Mouse (Mus musculus) lung, embryonic 14.5 days (tissue): ENCODE measurements around the gene Rpl13a. TPM values are rescaled to one million over a fixed set of nuclear protein-coding genes. Genes with fewer than 3 reads are reported as not detected.

Experiments
- ATAC-seq: fragments of 200-750 bp; cut with Nextera tagmentation; 2 replicates; pipeline ENCODE4 v1.8.0; 2017; ENCODE audit warnings: mild to moderate bottlenecking, moderate TSS enrichment, moderate library complexity; ENCODE audit not compliant: insufficient read depth
- DNase-seq: peaks from one replicate; pipeline ENCODE4 v3.0.0-alpha.2; 2015
- H3K27ac ChIP-seq: fragments of 300-500 bp; sonication (generic); 2 replicates; pipeline ENCODE4 v1.5.1; 2014; ENCODE audit warnings: low read depth, mild to moderate bottlenecking, moderate library complexity
- H3K27me3 ChIP-seq: fragments of 300-500 bp; sonication (generic); 2 replicates; pipeline ENCODE4 v1.6.1; 2014; ENCODE audit warnings: low read length, control low read depth; ENCODE audit not compliant: insufficient read depth
- H3K36me3 ChIP-seq: fragments of 300-500 bp; sonication (generic); 2 replicates; pipeline ENCODE4 v1.6.1; 2014; ENCODE audit warnings: control low read depth; ENCODE audit not compliant: insufficient read depth
- H3K4me1 ChIP-seq: fragments of 300-500 bp; sonication (generic); 2 replicates; pipeline ENCODE4 v1.6.1; 2014; ENCODE audit warnings: antibody characterized with exemption, control low read depth; ENCODE audit not compliant: insufficient read depth
- H3K4me2 ChIP-seq: fragments of 300-500 bp; sonication (generic); 2 replicates; pipeline ENCODE4 v1.6.1; 2014; ENCODE audit warnings: mild to moderate bottlenecking
- H3K4me3 ChIP-seq: fragments of 300-500 bp; sonication (generic); 2 replicates; pipeline ENCODE4 v1.5.1; 2014; ENCODE audit warnings: low read depth, low read length
- H3K9ac ChIP-seq: fragments of 300-500 bp; sonication (generic); 2 replicates; pipeline ENCODE4 v1.6.1; 2014
- H3K9me3 ChIP-seq: fragments of 300-500 bp; sonication (generic); 2 replicates; pipeline ENCODE4 v1.6.1; 2016; ENCODE audit warnings: low read depth, low read length, control low read depth
- CTCF ChIP-seq: IDR thresholded peaks from 2 replicates; pipeline ENCODE4 v1.5.1; 2016; ENCODE audit warnings: antibody characterized with exemption, low read depth
- WGBS: fragments of 180-500 bp; shearing (Covaris S2); extraction: QIAGEN DNeasy Blood & Tissue Kit; methylation state at CpG from one replicate; pipeline ENCODE4 v1.1.7; 2014; 5-methylcytosine and 5-hydroxymethylcytosine counted together
- polyA plus RNA-seq: library from polyadenylated mRNA; unstranded; fragments of >200 nt; fragmentation: Nextera tagmentation; extraction: Ambion mirVana; gene quantifications from 2 replicates; pipeline ENCODE4 v1.2.1, GENCODE M21; 2014

The Rpl13a gene
- polyA plus RNA-seq, 1 experiment from 2014 or later = 1,527 TPM

- TF ChIP-seq CTCF = no peak
- Histone ChIP-seq H3K4me2 (no peak overlapping the region), H3K27ac (peak overlapping the region; percentile 73), H3K9ac (no peak overlapping the region; the same call in 1 of the 2 replicates), H3K4me3 (no peak overlapping the region), H3K9me3 (no peaks in the 10 kb centered on the region), H3K27me3 (no peaks in the 10 kb centered on the region), H3K36me3 (peaks cover 24% of the 10 kb centered on the region; the same call in 1 of the 2 replicates), H3K4me1 (peaks cover 19% of the 10 kb centered on the region)
- ATAC-seq (no peak), DNase-seq (peak; percentile 83)
- 21% methylated on average over 11 of the region's 11 CpGs for WGBS
Measured at GRCm38 (mm10) chr7:45151303-45151702, 22.7 kb upstream of the Rpl13a start.

- ATAC-seq (no peak), DNase-seq (no peak)
- Histone ChIP-seq H3K4me3 (no peak overlapping the region), H3K4me2 (peak overlapping the region; percentile 18; the same call in 1 of the 2 replicates), H3K9ac (no peak overlapping the region; the same call in 1 of the 2 replicates), H3K27ac (peak overlapping the region; percentile 73), H3K9me3 (no peaks in the 10 kb centered on the region), H3K36me3 (peaks cover 27% of the 10 kb centered on the region; the same call in 1 of the 2 replicates), H3K4me1 (peaks cover 19% of the 10 kb centered on the region), H3K27me3 (no peaks in the 10 kb centered on the region)
- WGBS = 53% methylated on average over 4 of the region's 4 CpGs
- TF ChIP-seq CTCF = no peak
Measured at GRCm38 (mm10) chr7:45150321-45150720, 21.8 kb upstream of the Rpl13a start.

GRCm38 (mm10) chr7:45149545-45149944 is 21.0 kb upstream of the Rpl13a start:
- peaks cover 19% of the 10 kb centered on the region for H3K4me1 ChIP-seq

GRCm38 (mm10) chr7:45148534-45149098 is 20.1 kb upstream of the Rpl13a start:
- Histone ChIP-seq H3K9ac (no peak overlapping the region), H3K4me2 (no peak overlapping the region), H3K4me1 (peaks cover 19% of the 10 kb centered on the region), H3K27me3 (no peaks in the 10 kb centered on the region), H3K36me3 (peaks cover 40% of the 10 kb centered on the region; the same call in 1 of the 2 replicates), H3K27ac (no peak overlapping the region), H3K4me3 (no peak overlapping the region), H3K9me3 (no peaks in the 10 kb centered on the region)
- 46% methylated on average over 4 of the region's 4 CpGs for WGBS
- DNase-seq (no peak), ATAC-seq (no peak)
- TF ChIP-seq CTCF = no peak

More at GRCm38 (mm10) chr7:45149545-45149944, 21.0 kb upstream of the Rpl13a start:
- TF ChIP-seq CTCF = no peak
- 44% methylated on average over 6 of the region's 6 CpGs for WGBS
- Histone ChIP-seq H3K4me2 (no peak overlapping the region), H3K9ac (no peak overlapping the region), H3K9me3 (no peaks in the 10 kb centered on the region), H3K27me3 (no peaks in the 10 kb centered on the region), H3K4me3 (no peak overlapping the region), H3K27ac (peak overlapping the region; percentile 15; the same call in 1 of the 2 replicates), H3K36me3 (peaks cover 32% of the 10 kb centered on the region; the same call in 1 of the 2 replicates)
- DNase-seq (peak; percentile 72), ATAC-seq (peak; percentile 6; the same call in 1 of the 2 replicates)

- H3K4me2 ChIP-seq = no peak overlapping the region
- peaks cover 47% of the 10 kb centered on the region; the same call in 1 of the 2 replicates for H3K36me3 ChIP-seq
- H3K9ac ChIP-seq = no peak overlapping the region
- no peak for TF ChIP-seq CTCF
- no peak for ATAC-seq
- 74% methylated on average over 11 of the region's 11 CpGs for WGBS
- no peak for DNase-seq
- no peaks in the 10 kb centered on the region for H3K9me3 ChIP-seq
- peaks cover 19% of the 10 kb centered on the region for H3K4me1 ChIP-seq
- H3K27me3 ChIP-seq = no peaks in the 10 kb centered on the region
- no peak overlapping the region for H3K4me3 ChIP-seq
- H3K27ac ChIP-seq = no peak overlapping the region
Measured at GRCm38 (mm10) chr7:45147899-45148298, 19.3 kb upstream of the Rpl13a start.

GRCm38 (mm10) chr7:45147267-45147666 is 18.7 kb upstream of the Rpl13a start:
- Histone ChIP-seq H3K36me3 (peaks cover 53% of the 10 kb centered on the region; the same call in 1 of the 2 replicates), H3K4me3 (no peak overlapping the region), H3K9ac (no peak overlapping the region), H3K27me3 (no peaks in the 10 kb centered on the region), H3K4me1 (peaks cover 19% of the 10 kb centered on the region), H3K4me2 (no peak overlapping the region), H3K27ac (no peak overlapping the region), H3K9me3 (no peaks in the 10 kb centered on the region)
- no peak for TF ChIP-seq CTCF
- WGBS = 90% methylated on average over 11 of the region's 11 CpGs
- no peak for ATAC-seq
- no peak for DNase-seq

- DNase-seq (no peak), ATAC-seq (no peak)
- Histone ChIP-seq H3K36me3 (peaks cover 64% of the 10 kb centered on the region; the same call in 1 of the 2 replicates), H3K9me3 (no peaks in the 10 kb centered on the region), H3K27me3 (no peaks in the 10 kb centered on the region), H3K9ac (no peak overlapping the region), H3K4me3 (no peak overlapping the region), H3K27ac (no peak overlapping the region), H3K4me2 (no peak overlapping the region), H3K4me1 (peaks cover 7% of the 10 kb centered on the region)
- no peak for TF ChIP-seq CTCF
- 92% methylated on average over 8 of the region's 8 CpGs for WGBS
Measured at GRCm38 (mm10) chr7:45145460-45145859, 16.9 kb upstream of the Rpl13a start.
